Mouse (Mus musculus): ENCODE data around the gene Galnt9.

DNA sequence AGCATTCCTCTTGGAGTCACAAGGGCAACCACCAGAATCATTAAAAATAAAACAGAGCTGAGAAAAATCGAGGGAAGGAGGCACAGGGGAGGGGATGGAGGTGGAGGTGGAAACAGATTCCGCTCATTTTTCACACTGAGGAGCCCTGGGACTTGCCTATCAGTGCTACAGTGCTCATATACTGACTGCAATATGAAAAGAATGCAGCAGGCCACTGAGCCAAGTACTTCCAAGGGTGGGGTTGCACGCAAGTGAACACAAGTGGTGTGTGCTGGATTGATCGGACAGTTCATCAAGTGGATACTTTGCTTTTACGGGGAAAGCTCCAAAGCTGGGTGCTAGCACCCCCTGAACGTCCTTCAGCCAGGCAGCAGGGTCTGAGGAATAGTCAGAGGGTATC lies 30.7 kb downstream of the Galnt9 start:
- TF ChIP-seq CTCF (IDR thresholded peaks at IDR 0.05; ENCODE audit: low read depth, low read length) (no peak), POLR2A (IDR thresholded peaks at IDR 0.05; ENCODE audit: borderline replicate concordance, low read depth, low read length) (no peak)
